ENCODE assay signal across 22 mouse cellular contexts in genomic region chr13:93773704-93774315, GRCm38 (mm10). TPM values are rescaled to one million over a fixed set of nuclear protein-coding genes. Genes with fewer than 3 reads are reported as not detected.
DNase-seq lines count a peak whose midpoint lies in the region; ATAC-seq and TF ChIP-seq lines count a peak whose summit lies in the region.
"Had no signal": no experiment of that assay in that cellular context is flagged by ENCODE, and none has a peak within 500 bp of the region (broad histone marks: within the 10 kb centered on the region; RNA-seq: fewer than 3 reads in every experiment).

No protein-coding gene starts in this region.

- DNase-seq in kidney, adult 2 months = peak; percentile 66
- DNase-seq in liver, postnatal 0 days = no peak
- peak; percentile 7 for DNase-seq in kidney, postnatal 14 days
- no peak for DNase-seq in spleen, adult 18-20 months
- DNase-seq in embryo, embryonic 9.5 days (ENCODE audit: extremely low spot score) = no peak
- DNase-seq: cerebellum, adult 8-10 months; forebrain, postnatal 0 days; left cerebral cortex, postnatal 4 days; lung, postnatal 4 days; midbrain, embryonic 14.5 days; right cerebral cortex, postnatal 25 days; thymus, adult 18-20 months; thymus, postnatal 4 days had no signal

- ATAC-seq in kidney, embryonic 16.5 days (ENCODE audit: low FRiP score, low TSS enrichment) = no peak
- no peak for ATAC-seq in liver, postnatal 0 days
- ATAC-seq in liver, embryonic 12.5 days = no peak
- ATAC-seq: forebrain, postnatal 0 days; intestine, embryonic 15.5 days had no signal

- no peak overlapping the region for H3K9ac ChIP-seq in kidney, embryonic 16.5 days (replicated peaks; ENCODE audit: low read length)
- H3K9ac ChIP-seq in liver, postnatal 0 days (replicated peaks) = no peak overlapping the region
- no peak overlapping the region for H3K9ac ChIP-seq in liver, embryonic 12.5 days
- H3K9ac ChIP-seq: forebrain, postnatal 0 days; heart, embryonic 13.5 days; hindbrain, embryonic 14.5 days; intestine, embryonic 15.5 days; lung, embryonic 15.5 days; stomach, embryonic 15.5 days had no signal

- no peaks in the 10 kb centered on the region for H3K27me3 ChIP-seq in kidney, adult 2 months (replicated peaks; ENCODE audit: control insufficient read depth, insufficient read depth, low read length)
- H3K27me3 ChIP-seq in kidney, embryonic 16.5 days (ENCODE audit: insufficient read depth, low read length) = no peaks in the 10 kb centered on the region
- H3K27me3 ChIP-seq in liver, postnatal 0 days (ENCODE audit: insufficient read depth, low read length) = no peaks in the 10 kb centered on the region
- peaks cover 37% of the 10 kb centered on the region for H3K27me3 ChIP-seq in liver, embryonic 12.5 days (replicated peaks)
- H3K27me3 ChIP-seq: intestine, embryonic 15.5 days; lung, embryonic 15.5 days; stomach, embryonic 15.5 days had no signal

- no peak overlapping the region for H3K4me2 ChIP-seq in kidney, embryonic 16.5 days (replicated peaks; ENCODE audit: low read depth, low read length)
- peak overlapping the region; percentile 2; the same call in 1 of the 2 replicates for H3K4me2 ChIP-seq in liver, postnatal 0 days (ENCODE audit: low read depth, low read length)
- H3K4me2 ChIP-seq in liver, embryonic 12.5 days = no peak overlapping the region
- H3K4me2 ChIP-seq: heart, embryonic 13.5 days; hindbrain, embryonic 14.5 days; intestine, embryonic 15.5 days; liver, embryonic 11.5 days; lung, embryonic 15.5 days; stomach, embryonic 15.5 days had no signal

- peaks cover 11% of the 10 kb centered on the region; the same call in 1 of the 2 replicates for H3K4me1 ChIP-seq in kidney, adult 2 months (ENCODE audit: control insufficient read depth, insufficient read depth, low read length)
- H3K4me1 ChIP-seq in kidney, embryonic 16.5 days (ENCODE audit: insufficient read depth, low read length) = peaks cover 23% of the 10 kb centered on the region
- H3K4me1 ChIP-seq in liver, postnatal 0 days (ENCODE audit: insufficient read depth) = peaks cover 18% of the 10 kb centered on the region
- H3K4me1 ChIP-seq in liver, embryonic 12.5 days = peaks cover 17% of the 10 kb centered on the region
- H3K4me1 ChIP-seq: intestine, embryonic 15.5 days had no signal

- TF ChIP-seq EP300 in liver, postnatal 0 days (IDR thresholded peaks at IDR 0.05; ENCODE audit: low read depth) = no peak

- 47% methylated on average over 7 of the region's 7 CpGs for WGBS in kidney, adult 2 months
- 48% methylated on average over 7 of the region's 7 CpGs for WGBS in kidney, embryonic 16.5 days
- 54% methylated on average over 7 of the region's 7 CpGs for WGBS in liver, postnatal 0 days (ENCODE audit: insufficient replicate concordance)
- 49% methylated on average over 7 of the region's 7 CpGs for WGBS in liver, embryonic 12.5 days (ENCODE audit: insufficient replicate concordance)

- no peak for TF ChIP-seq POLR2A in kidney, adult 2 months (IDR thresholded peaks at IDR 0.05; ENCODE audit: low read depth, low read length)

- H3K4me3 ChIP-seq in kidney, adult 2 months (ENCODE audit: insufficient read depth, low read depth, low read length) = no peak overlapping the region
- H3K4me3 ChIP-seq in kidney, embryonic 16.5 days (ENCODE audit: low read length) = no peak overlapping the region
- H3K4me3 ChIP-seq in liver, postnatal 0 days (ENCODE audit: low read depth, low read length) = no peak overlapping the region
- no peak overlapping the region for H3K4me3 ChIP-seq in liver, embryonic 12.5 days
- H3K4me3 ChIP-seq: forebrain, embryonic 10.5 days; heart, embryonic 13.5 days; intestine, embryonic 15.5 days; lung, embryonic 15.5 days; stomach, embryonic 15.5 days had no signal

- H3K9me3 ChIP-seq in kidney, embryonic 16.5 days (ENCODE audit: low read length) = no peaks in the 10 kb centered on the region
- H3K9me3 ChIP-seq in liver, postnatal 0 days (ENCODE audit: low read length) = no peaks in the 10 kb centered on the region
- no peaks in the 10 kb centered on the region for H3K9me3 ChIP-seq in liver, embryonic 12.5 days (replicated peaks)
- H3K9me3 ChIP-seq: forebrain, embryonic 10.5 days; heart, embryonic 13.5 days; intestine, embryonic 15.5 days; lung, embryonic 15.5 days; stomach, embryonic 15.5 days had no signal

- TF ChIP-seq CTCF in kidney, adult 2 months (conservative IDR thresholded peaks at IDR 0.05; ENCODE audit: insufficient read depth, insufficient read length, low read depth, low read length) = no peak
- TF ChIP-seq CTCF in liver, postnatal 0 days (IDR thresholded peaks at IDR 0.05; ENCODE audit: low read depth) = no peak

- H3K36me3 ChIP-seq in kidney, adult 2 months (ENCODE audit: control insufficient read depth, insufficient read depth, low read length) = no peaks in the 10 kb centered on the region
- H3K36me3 ChIP-seq in kidney, embryonic 16.5 days (ENCODE audit: insufficient read depth, low read length) = no peaks in the 10 kb centered on the region
- no peaks in the 10 kb centered on the region for H3K36me3 ChIP-seq in liver, postnatal 0 days (replicated peaks; ENCODE audit: insufficient read depth, low read length)
- no peaks in the 10 kb centered on the region for H3K36me3 ChIP-seq in liver, embryonic 12.5 days
- H3K36me3 ChIP-seq: forebrain, embryonic 10.5 days; heart, embryonic 13.5 days; intestine, embryonic 15.5 days; lung, embryonic 15.5 days; stomach, embryonic 15.5 days had no signal

- H3K27ac ChIP-seq in kidney, adult 2 months (ENCODE audit: insufficient read depth, low read depth, low read length) = peak overlapping the region; percentile 63
- H3K27ac ChIP-seq in kidney, embryonic 16.5 days (ENCODE audit: low read length) = no peak overlapping the region
- H3K27ac ChIP-seq in liver, postnatal 0 days (ENCODE audit: low read depth) = peak overlapping the region; percentile 34; the same call in 1 of the 2 replicates
- H3K27ac ChIP-seq in liver, embryonic 12.5 days = no peak overlapping the region
- H3K27ac ChIP-seq: forebrain, embryonic 10.5 days; heart, embryonic 13.5 days; hindbrain, embryonic 14.5 days; intestine, embryonic 15.5 days; lung, embryonic 15.5 days; stomach, embryonic 15.5 days had no signal

RNA-seq across cellular contexts. Expression of gene Arsb, which starts 2.4 kb away (rescaled TPM):
- 114 and 117 TPM in 2 replicates for polyA plus RNA-seq in kidney, adult 2 months (2012; rRNA removed)
- 13.4 and 15.9 TPM in 2 replicates for polyA plus RNA-seq in kidney, embryonic 16.5 days (2015; fragmentation: Nextera tagmentation; extraction: Ambion mirVana)
- 3.3 and 4.1 TPM in 2 replicates for polyA plus RNA-seq in liver, postnatal 0 days (2015; fragmentation: Nextera tagmentation; extraction: Ambion mirVana)
- 2.8 and 3.5 TPM in 2 replicates for polyA plus RNA-seq in liver, embryonic 12.5 days (2016; fragmentation: Nextera tagmentation; extraction: Ambion mirVana)

Comparison
In these comparisons a context has a peak if more than half of its experiments do, and no peak if none do; other contexts are left out.
1. H3K27ac ChIP-seq: peak in kidney, adult 2 months (single experiment) and liver, postnatal 0 days (single experiment); none in kidney, embryonic 16.5 days (single experiment) and liver, embryonic 12.5 days (single experiment).
2. DNase-seq: peak in kidney, adult 2 months (single experiment) and kidney, postnatal 14 days (single experiment); none in liver, postnatal 0 days (single experiment), spleen, adult 18-20 months (0 of 2) and embryo, embryonic 9.5 days (single experiment).